Mouse (Mus musculus) limb, embryonic 14.5 days (tissue): ENCODE data around the gene Cep350. TPM values are rescaled to one million over a fixed set of nuclear protein-coding genes. Genes with fewer than 3 reads are reported as not detected.

ENCODE experiments used
- ATAC-seq: fragments of 200-750 bp; cut with Nextera tagmentation; 2 replicates; pipeline ENCODE4 v1.8.0; 2017; ENCODE audit warnings: low read depth, moderate number of reproducible peaks, moderate TSS enrichment; ENCODE audit not compliant: low FRiP score
- DNase-seq: peaks from one replicate; pipeline ENCODE4 v3.0.0-alpha.2; 2015; ENCODE audit warnings: low spot score
- H3K27ac ChIP-seq: fragments of 300-500 bp; sonication (generic); replicated peaks from 2 replicates; pipeline ENCODE4 v1.5.1; 2014; ENCODE audit warnings: low read depth, mild to moderate bottlenecking, low read length, moderate library complexity, mixed read lengths
- H3K27me3 ChIP-seq: fragments of 300-500 bp; sonication (generic); 2 replicates; pipeline ENCODE4 v1.6.1; 2014; ENCODE audit warnings: low read length, mixed read lengths; ENCODE audit not compliant: control insufficient read depth, insufficient read depth
- H3K36me3 ChIP-seq: fragments of 300-500 bp; sonication (generic); 2 replicates; pipeline ENCODE4 v1.6.1; 2014; ENCODE audit warnings: mild to moderate bottlenecking, low read length, moderate library complexity, mixed read lengths; ENCODE audit not compliant: control insufficient read depth, insufficient read depth
- H3K4me1 ChIP-seq: fragments of 300-500 bp; sonication (generic); 2 replicates; pipeline ENCODE4 v1.6.1; 2014; ENCODE audit warnings: antibody characterized with exemption, low read length, mixed read lengths; ENCODE audit not compliant: control insufficient read depth, insufficient read depth
- H3K4me2 ChIP-seq: fragments of 300-500 bp; sonication (generic); replicated peaks from 2 replicates; pipeline ENCODE4 v1.6.1; 2014; ENCODE audit warnings: low read depth, mild to moderate bottlenecking, low read length, moderate library complexity; ENCODE audit not compliant: severe bottlenecking
- H3K4me3 ChIP-seq: fragments of 300-500 bp; sonication (generic); replicated peaks from 2 replicates; pipeline ENCODE4 v1.5.1; 2014; ENCODE audit warnings: low read length
- H3K9ac ChIP-seq: fragments of 300-500 bp; sonication (generic); 2 replicates; pipeline ENCODE4 v1.6.1; 2014; ENCODE audit warnings: mild to moderate bottlenecking, low read depth, low read length, moderate library complexity; ENCODE audit not compliant: severe bottlenecking
- H3K9me3 ChIP-seq: fragments of 300-500 bp; sonication (generic); 2 replicates; pipeline ENCODE4 v1.6.1; 2016; ENCODE audit warnings: low read length; ENCODE audit not compliant: control insufficient read depth
- POLR2A ChIP-seq: fragments of 200-500 bp; IDR thresholded peaks from 2 replicates; pipeline ENCODE4 v1.8.0; 2012; ENCODE audit warnings: inconsistent platforms, mild to moderate bottlenecking, moderate library complexity, borderline replicate concordance; ENCODE audit not compliant: insufficient read depth, insufficient read length; ENCODE audit errors: extremely low read depth
- WGBS: fragments of 180-500 bp; shearing (Covaris S2); extraction: QIAGEN DNeasy Blood & Tissue Kit; methylation state at CpG from one replicate; pipeline ENCODE4 v1.1.7; 2014; 5-methylcytosine and 5-hydroxymethylcytosine counted together
- polyA plus RNA-seq, 2 experiments: library from polyadenylated mRNA; depleted of rRNA in 1 of 2; stranded (reverse) in 1 of 2; unstranded in 1 of 2; fragments of >200 nt; fragmentation: Nextera tagmentation in 1 of 2; extraction: Ambion mirVana in 1 of 2; gene quantifications; 2 replicates each; pipeline versions ENCODE4 v1.2.1 to v1.2.3; 2012 to 2014

Cep350 gene
- polyA plus RNA-seq (2012; rRNA removed) (10.8 and 10.9 TPM in 2 replicates), polyA plus RNA-seq (2014; fragmentation: Nextera tagmentation; extraction: Ambion mirVana) (13.4 and 15.0 TPM in 2 replicates)

DNA sequence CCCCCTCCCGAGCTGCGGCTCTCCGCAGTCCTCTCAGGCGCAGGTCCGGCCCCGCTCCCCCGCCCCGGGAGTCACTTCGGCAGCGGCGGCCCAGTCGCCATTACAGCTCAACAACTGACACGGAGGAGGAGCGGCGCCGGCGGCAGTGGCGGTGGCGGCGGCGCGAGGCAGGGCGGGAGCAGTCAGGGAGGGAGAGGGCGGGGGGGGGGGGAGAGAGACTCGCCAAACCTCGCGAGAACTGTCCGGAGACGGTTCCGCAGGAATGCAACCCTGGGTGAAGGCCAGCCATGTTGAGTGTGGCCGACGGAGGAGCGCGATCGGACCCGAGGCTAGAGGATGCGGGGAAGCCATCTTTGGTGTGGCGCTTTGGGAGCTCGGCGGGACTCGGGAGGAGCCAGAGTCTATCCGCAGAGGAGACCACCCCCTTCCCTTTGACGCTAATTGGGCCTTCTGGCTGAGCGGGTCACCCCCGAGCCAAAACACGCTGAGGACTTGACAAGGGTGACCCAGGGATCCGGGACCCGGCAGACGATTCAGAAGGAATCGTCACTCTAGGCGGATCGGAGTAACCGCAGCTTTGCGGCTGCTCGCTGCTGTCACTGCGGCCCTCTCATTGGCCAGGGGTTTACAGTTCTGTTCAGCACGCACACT, at the start of gene Cep350:
Gene Cep350, minus strand, starts transcription at position 188 of the 651 bp plus-strand sequence.
- peak within 1 kb of the TSS; percentile 94 for H3K9ac ChIP-seq
- H3K4me3 ChIP-seq = peak within 1 kb of the TSS; percentile 96
- H3K9me3 ChIP-seq = no peaks in the 10 kb centered on the region
- peak; percentile 73; the same call in 1 of the 2 replicates for TF ChIP-seq POLR2A
- H3K4me2 ChIP-seq = peak within 1 kb of the TSS; percentile 81
- H3K27ac ChIP-seq = peak within 1 kb of the TSS; percentile 88
- DNase-seq (peak; percentile 97), ATAC-seq (peak; percentile 97)
- H3K36me3 ChIP-seq = no peaks in the 10 kb centered on the region
- WGBS = under 1% methylated on average over 44 of the region's 57 CpGs
- H3K27me3 ChIP-seq = no peaks in the 10 kb centered on the region
- H3K4me1 ChIP-seq = peaks cover 17% of the 10 kb centered on the region

DNA sequence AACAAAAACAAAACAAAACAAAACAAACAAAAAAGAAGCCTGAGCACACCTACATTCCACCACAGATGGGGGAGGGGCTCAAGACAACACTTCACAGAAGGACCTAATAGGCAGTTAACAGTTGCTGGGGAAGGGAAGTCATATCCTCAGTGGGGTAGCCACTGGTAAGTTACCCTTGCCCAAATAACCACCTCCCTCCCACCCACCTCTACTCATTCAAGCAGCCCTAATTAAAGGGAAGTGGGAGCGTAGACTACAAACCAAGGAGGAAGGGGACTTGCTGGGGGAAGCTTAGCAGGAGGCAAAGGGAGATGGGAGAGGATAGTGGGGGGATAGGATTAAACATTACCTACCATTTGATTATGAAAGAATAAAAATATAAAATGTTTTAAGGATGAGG, 47.3 kb upstream of the Cep350 start:
- no peak for DNase-seq
- no peak for ATAC-seq
- H3K27ac ChIP-seq = no peak overlapping the region
- no peaks in the 10 kb centered on the region for H3K27me3 ChIP-seq
- no peak for TF ChIP-seq POLR2A
- no peak overlapping the region for H3K4me2 ChIP-seq
- no peak overlapping the region for H3K9ac ChIP-seq
- H3K36me3 ChIP-seq = peaks cover 65% of the 10 kb centered on the region
- no peaks in the 10 kb centered on the region for H3K4me1 ChIP-seq
- H3K4me3 ChIP-seq = no peak overlapping the region
- no peaks in the 10 kb centered on the region for H3K9me3 ChIP-seq
- WGBS = 67% methylated on average over 1 of the region's 1 CpGs

DNA sequence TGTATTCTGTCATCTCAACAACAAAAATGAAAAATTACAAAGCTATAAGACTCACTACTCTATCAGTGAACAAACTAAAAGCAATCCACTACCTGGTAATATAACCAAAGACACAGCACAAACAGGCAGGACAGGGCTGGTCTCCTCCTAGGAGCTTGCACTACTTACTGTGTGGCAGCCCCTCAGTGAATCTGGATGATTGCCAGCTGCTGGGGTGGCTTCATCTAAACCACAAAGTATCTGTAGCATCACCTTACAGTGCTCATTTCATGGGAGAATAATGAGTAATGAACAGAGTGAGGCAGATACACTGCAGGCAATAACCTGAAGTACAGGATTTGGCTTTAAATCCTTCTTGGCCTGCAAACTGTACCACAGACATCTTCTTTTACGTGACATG, 46.7 kb upstream of the Cep350 start:
- no peak for ATAC-seq

DNA sequence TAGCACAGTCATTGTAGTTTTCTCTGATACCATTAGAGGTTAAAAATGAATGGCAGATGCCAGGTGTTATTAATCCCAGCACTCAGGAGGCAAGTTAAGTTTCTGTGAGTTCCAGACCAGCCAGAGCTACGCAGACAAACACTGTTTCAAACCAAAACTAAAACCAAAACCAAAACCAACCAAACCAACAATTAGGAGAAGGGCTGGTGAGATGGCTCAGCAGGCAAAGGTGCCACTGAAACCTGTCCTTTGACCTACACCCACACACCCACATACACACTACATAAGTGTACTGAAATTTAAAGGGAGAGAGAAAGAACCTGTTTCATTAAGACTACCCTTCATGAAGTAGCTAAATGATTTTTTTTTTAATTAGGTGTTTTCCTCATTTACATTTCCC, 35.9 kb upstream of the Cep350 start:
- H3K27ac ChIP-seq = no peak overlapping the region
- H3K36me3 ChIP-seq = peaks cover 55% of the 10 kb centered on the region
- no peaks in the 10 kb centered on the region for H3K27me3 ChIP-seq
- H3K4me3 ChIP-seq = no peak overlapping the region
- WGBS = 90% methylated on average over 1 of the region's 1 CpGs
- H3K9me3 ChIP-seq = no peaks in the 10 kb centered on the region
- no peak overlapping the region for H3K4me2 ChIP-seq
- H3K9ac ChIP-seq = no peak overlapping the region
- no peak for TF ChIP-seq POLR2A
- no peaks in the 10 kb centered on the region for H3K4me1 ChIP-seq
- ATAC-seq (no peak), DNase-seq (no peak)

More for the DNA sequence above, 46.7 kb upstream of the Cep350 start:
- Histone ChIP-seq H3K4me2 (no peak overlapping the region), H3K36me3 (peaks cover 68% of the 10 kb centered on the region), H3K9ac (no peak overlapping the region), H3K4me3 (no peak overlapping the region), H3K9me3 (no peaks in the 10 kb centered on the region), H3K27me3 (no peaks in the 10 kb centered on the region), H3K27ac (no peak overlapping the region), H3K4me1 (no peaks in the 10 kb centered on the region)
- no peak for DNase-seq
- WGBS = 82% methylated on average over 1 of the region's 1 CpGs
- no peak for TF ChIP-seq POLR2A

DNA sequence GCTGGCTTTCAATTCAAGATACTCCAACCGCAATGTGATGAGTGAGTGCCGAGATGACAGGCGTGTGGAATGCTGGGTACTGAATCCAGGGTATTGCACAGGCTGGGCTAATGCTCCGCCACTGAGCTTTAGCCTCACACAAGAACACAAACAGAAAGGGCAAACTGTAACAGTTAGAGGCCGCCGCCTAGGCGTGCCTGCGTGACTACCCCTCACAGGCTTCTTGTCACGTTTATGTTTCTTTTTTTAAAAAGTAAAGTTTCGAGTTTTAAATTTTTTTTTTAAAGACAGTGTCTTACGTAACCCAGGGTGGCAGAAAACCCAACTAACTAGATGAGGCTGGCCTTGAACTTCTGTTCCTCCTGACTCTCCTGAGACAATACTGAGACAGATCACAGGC, 32.9 kb upstream of the Cep350 start:
- TF ChIP-seq POLR2A = no peak
- H3K4me1 ChIP-seq = no peaks in the 10 kb centered on the region
- no peak overlapping the region for H3K9ac ChIP-seq
- H3K36me3 ChIP-seq = peaks cover 46% of the 10 kb centered on the region
- DNase-seq = no peak
- H3K4me2 ChIP-seq = no peak overlapping the region
- no peak overlapping the region for H3K4me3 ChIP-seq
- no peak for ATAC-seq
- H3K27me3 ChIP-seq = no peaks in the 10 kb centered on the region
- no peaks in the 10 kb centered on the region for H3K9me3 ChIP-seq
- no peak overlapping the region for H3K27ac ChIP-seq
- WGBS = 91% methylated on average over 11 of the region's 11 CpGs
